In the genomic region with DNA sequence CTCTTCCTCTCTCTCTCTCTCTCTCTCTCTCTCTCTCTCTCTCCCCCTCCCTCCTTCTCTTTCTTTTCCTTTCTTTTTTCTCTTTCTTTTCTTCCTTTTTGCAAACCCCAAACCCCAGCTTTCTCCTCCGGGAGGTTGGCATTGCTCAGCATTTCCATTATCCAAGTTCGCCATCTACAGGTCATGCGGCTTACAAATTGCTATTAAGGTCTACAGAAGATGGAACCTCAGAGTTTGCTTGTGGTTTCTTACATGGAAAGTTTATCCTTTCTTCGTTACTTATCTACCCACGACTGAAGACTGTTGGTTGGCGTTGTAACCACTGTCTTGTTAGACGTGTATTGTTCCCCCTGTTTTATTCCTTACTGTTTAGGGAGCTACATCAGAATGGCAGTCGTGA, we compare ENCODE assay signal across 8 mouse cellular contexts. TPM values are rescaled to one million over a fixed set of nuclear protein-coding genes. Genes with fewer than 3 reads are reported as not detected.
DNase-seq lines count a peak whose midpoint lies in the region; ATAC-seq and TF ChIP-seq lines count a peak whose summit lies in the region.

No protein-coding gene starts in this region.

- 15% methylated on average over 8 of the region's 8 CpGs for WGBS in heart, postnatal 0 days
- WGBS in midbrain, embryonic 13.5 days, result 12% methylated on average over 8 of the region's 8 CpGs

- H3K36me3 ChIP-seq in heart, postnatal 0 days (replicated peaks; ENCODE audit: control insufficient read depth, insufficient read depth, low read length), result no peaks in the 10 kb centered on the region
- H3K36me3 ChIP-seq in midbrain, embryonic 13.5 days, result no peaks in the 10 kb centered on the region

- DNase-seq in heart, postnatal 0 days (ENCODE audit: low spot score), result peak; percentile 22
- no peak for DNase-seq in heart, adult 9 months (ENCODE audit: low spot score in 2 of 2)
- DNase-seq in urinary bladder, postnatal 14 days (ENCODE audit: low spot score), result peak; percentile 18
- DNase-seq in urinary bladder, postnatal 10 days (ENCODE audit: low spot score), result no peak
- DNase-seq in fibroblast of lung, adult 2 months (ENCODE audit: low read depth), result peak; percentile 35
- DNase-seq in kidney, postnatal 36 days, result peak; percentile 39 to 71
- DNase-seq in T-cell, adult 2 months (ENCODE audit: low spot score), result no peak

- H3K4me1 ChIP-seq in heart, postnatal 0 days (ENCODE audit: control insufficient read depth, insufficient read depth), result no peaks in the 10 kb centered on the region
- H3K4me1 ChIP-seq in midbrain, embryonic 13.5 days (replicated peaks), result peaks cover 10% of the 10 kb centered on the region

- no peak overlapping the region for H3K4me3 ChIP-seq in heart, postnatal 0 days (ENCODE audit: low read depth, low read length)
- no peak overlapping the region for H3K4me3 ChIP-seq in midbrain, embryonic 13.5 days (replicated peaks)

- H3K27me3 ChIP-seq in heart, postnatal 0 days (ENCODE audit: control insufficient read depth, insufficient read depth, low read length), result peaks cover 20% of the 10 kb centered on the region
- peaks cover 92% of the 10 kb centered on the region for H3K27me3 ChIP-seq in midbrain, embryonic 13.5 days

- TF ChIP-seq CTCF in heart, postnatal 0 days (IDR thresholded peaks at IDR 0.05; ENCODE audit: low read depth), result peak; percentile 59

- ATAC-seq in heart, postnatal 0 days (ENCODE audit: insufficient read depth, low read depth), result no peak
- ATAC-seq in midbrain, embryonic 13.5 days, result 0 out of 2 replicates have a peak, but pooled peaks have one; percentile 35

- H3K9ac ChIP-seq in heart, postnatal 0 days (replicated peaks; ENCODE audit: low read depth, low read length), result no peak overlapping the region
- H3K9ac ChIP-seq in midbrain, embryonic 13.5 days (replicated peaks), result no peak overlapping the region

- H3K9me3 ChIP-seq in heart, postnatal 0 days (replicated peaks; ENCODE audit: control insufficient read depth, low read length), result no peaks in the 10 kb centered on the region
- H3K9me3 ChIP-seq in midbrain, embryonic 13.5 days, result no peaks in the 10 kb centered on the region

- no peak for TF ChIP-seq EP300 in heart, postnatal 0 days (IDR thresholded peaks at IDR 0.05; ENCODE audit: low read depth)

- H3K27ac ChIP-seq in heart, postnatal 0 days (ENCODE audit: low read depth), result no peak overlapping the region
- H3K27ac ChIP-seq in midbrain, embryonic 13.5 days, result no peak overlapping the region

- no peak overlapping the region for H3K4me2 ChIP-seq in heart, postnatal 0 days (ENCODE audit: low read depth, low read length)
- H3K4me2 ChIP-seq in midbrain, embryonic 13.5 days (replicated peaks), result no peak overlapping the region

RNA-seq across cellular contexts. Expression of a gene that starts 21.1 kb away (rescaled TPM):
- 0.27 and 1.2 TPM in 2 replicates for total RNA-seq in heart, postnatal 0 days (2014; rRNA removed; ENCODE audit: low replicate concordance)
- polyA plus RNA-seq in heart, postnatal 0 days (2015; fragmentation: Nextera tagmentation; extraction: Ambion mirVana), result 0.55 and 1.0 TPM in 2 replicates
- 0.76 and 1.0 TPM in 2 replicates for polyA plus RNA-seq in midbrain, embryonic 13.5 days (2015; fragmentation: Nextera tagmentation; extraction: Ambion mirVana)

RNA-seq across cellular contexts. Expression of a gene that starts 30.4 kb away (rescaled TPM):
- total RNA-seq in heart, postnatal 0 days (2014; rRNA removed; ENCODE audit: low replicate concordance), result 1.4 and 2.4 TPM in 2 replicates
- polyA plus RNA-seq in heart, postnatal 0 days (2015; fragmentation: Nextera tagmentation; extraction: Ambion mirVana), result 2.6 and 2.9 TPM in 2 replicates
- 3.2 and 3.7 TPM in 2 replicates for polyA plus RNA-seq in midbrain, embryonic 13.5 days (2015; fragmentation: Nextera tagmentation; extraction: Ambion mirVana)

Comparison
In these comparisons a context has a peak if more than half of its experiments do, and no peak if none do; other contexts are left out.
1. DNase-seq: peak in heart, postnatal 0 days (single experiment), urinary bladder, postnatal 14 days (single experiment), fibroblast of lung, adult 2 months (single experiment) and kidney, postnatal 36 days (2 of 2); none in heart, adult 9 months (0 of 2), urinary bladder, postnatal 10 days (single experiment) and T-cell, adult 2 months (single experiment).